Mouse (Mus musculus) testis, adult 2 months (tissue): ENCODE measurements around the gene Gm21981. TPM values are rescaled to one million over a fixed set of nuclear protein-coding genes. Genes with fewer than 3 reads are reported as not detected.
A peak's percentile ranks its signal among the peaks of the same experiment; 100 is the strongest.

ENCODE experiments used
- H3K27ac ChIP-seq: fragments of 200-500 bp; 2 replicates; pipeline ENCODE4 v1.5.1; 2012; ENCODE audit warnings: low read depth, low read length; ENCODE audit not compliant: control insufficient read depth, insufficient read depth
- H3K27me3 ChIP-seq: fragments of 200-500 bp; 2 replicates; pipeline ENCODE4 v1.6.1; 2012; ENCODE audit warnings: mild to moderate bottlenecking, low read length, moderate library complexity; ENCODE audit not compliant: control insufficient read depth, insufficient read depth
- H3K36me3 ChIP-seq: fragments of 200-500 bp; 2 replicates; pipeline ENCODE4 v1.6.1; 2012; ENCODE audit warnings: mild to moderate bottlenecking, low read length; ENCODE audit not compliant: control insufficient read depth, insufficient read depth
- H3K4me1 ChIP-seq: fragments of 200-500 bp; 2 replicates; pipeline ENCODE4 v1.6.1; 2012; ENCODE audit warnings: low read length; ENCODE audit not compliant: control insufficient read depth, insufficient read depth
- H3K4me3 ChIP-seq: fragments of 200-500 bp; 2 replicates; pipeline ENCODE4 v1.5.1; 2012; ENCODE audit warnings: low read depth, mild to moderate bottlenecking, low read length, moderate library complexity, mixed read lengths; ENCODE audit not compliant: control insufficient read depth
- CTCF ChIP-seq: fragments of 200-500 bp; IDR thresholded peaks from 2 replicates; pipeline ENCODE4 v1.5.1; 2012; ENCODE audit warnings: low read depth, mild to moderate bottlenecking, inconsistent platforms, low read length, moderate library complexity; ENCODE audit not compliant: control insufficient read depth, insufficient read depth, insufficient replicate concordance
- POLR2A ChIP-seq: fragments of 200-500 bp; IDR thresholded peaks from 2 replicates; pipeline ENCODE4 v1.6.1; 2012; ENCODE audit warnings: low read depth, mild to moderate bottlenecking, inconsistent platforms, low read length, moderate library complexity; ENCODE audit not compliant: control insufficient read depth
- polyA plus RNA-seq: library from polyadenylated mRNA; depleted of rRNA; stranded (reverse); fragments of >200 nt; gene quantifications from 2 replicates; pipeline ENCODE4 v1.2.3, GENCODE M21; 2012

Gm21981 gene
- polyA plus RNA-seq, 1 experiment = 0.95 TPM

- H3K27me3 ChIP-seq = no peaks in the 10 kb centered on the region
- H3K27ac ChIP-seq = peak within 1 kb of the TSS; percentile 66
- H3K4me3 ChIP-seq = peak within 1 kb of the TSS; percentile 90
- no peaks in the 10 kb centered on the region for H3K36me3 ChIP-seq
- H3K4me1 ChIP-seq = peaks cover 13% of the 10 kb centered on the region
- TF ChIP-seq CTCF (peak; percentile 89), POLR2A (peak; percentile 65; the same call in 1 of the 2 replicates)
Measured at GRCm38 (mm10) chr17:47736856-47737255, 42.6 kb upstream of the Gm21981 start, which contains the start of gene Tfeb. Gene Tfeb (plus strand): TSS chr17:47737030.

GRCm38 (mm10) chr17:47735553-47736100 lies 41.4 kb upstream of the Gm21981 start:
- TF ChIP-seq CTCF = no peak
- Histone ChIP-seq H3K36me3 (no peaks in the 10 kb centered on the region), H3K4me1 (peaks cover 13% of the 10 kb centered on the region), H3K27me3 (no peaks in the 10 kb centered on the region), H3K4me3 (no peak overlapping the region), H3K27ac (no peak overlapping the region)

GRCm38 (mm10) chr17:47730633-47731575 lies 36.6 kb upstream of the Gm21981 start:
- Histone ChIP-seq H3K27me3 (no peaks in the 10 kb centered on the region), H3K4me3 (no peak overlapping the region), H3K36me3 (no peaks in the 10 kb centered on the region), H3K4me1 (no peaks in the 10 kb centered on the region), H3K27ac (no peak overlapping the region)
- TF ChIP-seq POLR2A = no peak
- no peak for TF ChIP-seq CTCF

- no peaks in the 10 kb centered on the region for H3K36me3 ChIP-seq
- H3K4me3 ChIP-seq = no peak within 1 kb of the TSS
- H3K27me3 ChIP-seq = no peaks in the 10 kb centered on the region
- no peaks in the 10 kb centered on the region for H3K4me1 ChIP-seq
- no peak within 1 kb of the TSS for H3K27ac ChIP-seq
- no peak for TF ChIP-seq CTCF
- no peak for TF ChIP-seq POLR2A
Measured at GRCm38 (mm10) chr17:47726566-47726965, 32.3 kb upstream of the Gm21981 start, which contains the start of gene Pgc. Gene Pgc (plus strand): TSS chr17:47726842.

- TF ChIP-seq POLR2A = no peak
- TF ChIP-seq CTCF = no peak
- Histone ChIP-seq H3K4me3 (no peak overlapping the region), H3K27ac (no peak overlapping the region), H3K36me3 (no peaks in the 10 kb centered on the region), H3K27me3 (no peaks in the 10 kb centered on the region), H3K4me1 (0 out of 2 replicates have a peak, but pooled peaks cover 2% of the 10 kb centered on the region)
Measured at GRCm38 (mm10) chr17:47721183-47721582, 26.9 kb upstream of the Gm21981 start.

- Histone ChIP-seq H3K27ac (no peak overlapping the region), H3K4me1 (no peaks in the 10 kb centered on the region; the same call in 1 of the 2 replicates), H3K36me3 (no peaks in the 10 kb centered on the region), H3K27me3 (no peaks in the 10 kb centered on the region), H3K4me3 (no peak overlapping the region)
- TF ChIP-seq CTCF = no peak
Measured at GRCm38 (mm10) chr17:47715037-47715436, 20.8 kb upstream of the Gm21981 start.

- H3K36me3 ChIP-seq = no peaks in the 10 kb centered on the region
- TF ChIP-seq POLR2A (no peak), CTCF (no peak)
- H3K27ac ChIP-seq = no peak overlapping the region
- no peaks in the 10 kb centered on the region; the same call in 1 of the 2 replicates for H3K4me1 ChIP-seq
- H3K27me3 ChIP-seq = no peaks in the 10 kb centered on the region
- H3K4me3 ChIP-seq = no peak overlapping the region
Measured at GRCm38 (mm10) chr17:47712889-47713571, 18.8 kb upstream of the Gm21981 start.
